Mouse (Mus musculus) spleen, postnatal 14 days (tissue): Measurements from ENCODE around the gene Actrt2.

Source experiments
- DNase-seq, 2 experiments: peaks; one replicate each; pipeline ENCODE4 v3.0.0; 2021 to 2022; ENCODE audit warnings: low spot score in 2 of 2

Gene Actrt2

DNA sequence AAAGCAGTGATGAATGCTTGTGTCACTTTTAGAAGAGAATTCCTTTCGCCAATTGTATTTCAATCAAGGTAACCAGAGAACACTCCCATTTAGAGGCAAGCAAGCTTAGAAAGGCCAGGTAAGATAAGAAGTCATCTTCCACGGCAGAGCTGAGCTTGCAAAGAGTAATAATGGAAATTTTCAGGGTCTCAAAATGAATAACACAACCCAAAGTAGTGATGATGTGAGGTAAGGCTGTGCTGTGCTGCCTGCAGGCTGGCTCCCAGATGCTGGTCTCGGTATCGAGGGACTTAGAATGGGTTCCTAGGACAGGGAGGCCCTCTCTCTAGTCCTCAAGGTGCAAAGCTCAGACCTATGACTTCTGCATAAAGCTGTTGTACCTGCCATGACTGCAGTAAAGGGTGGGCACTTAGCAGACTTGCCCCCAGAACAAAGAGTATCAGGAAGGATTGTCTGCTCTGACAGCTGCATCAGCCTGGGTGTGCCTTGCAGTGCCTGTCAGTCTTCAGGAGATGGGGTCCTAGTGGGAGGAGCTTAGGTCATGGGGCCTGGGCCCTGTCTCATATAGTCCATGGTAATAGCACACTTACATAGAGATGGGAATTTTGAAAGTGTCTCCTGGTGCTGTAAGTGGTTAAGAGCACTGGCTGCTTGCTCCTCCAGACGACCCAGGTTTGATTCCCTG lies 15.5 kb upstream of the Actrt2 start:
- DNase-seq: no peak

DNA sequence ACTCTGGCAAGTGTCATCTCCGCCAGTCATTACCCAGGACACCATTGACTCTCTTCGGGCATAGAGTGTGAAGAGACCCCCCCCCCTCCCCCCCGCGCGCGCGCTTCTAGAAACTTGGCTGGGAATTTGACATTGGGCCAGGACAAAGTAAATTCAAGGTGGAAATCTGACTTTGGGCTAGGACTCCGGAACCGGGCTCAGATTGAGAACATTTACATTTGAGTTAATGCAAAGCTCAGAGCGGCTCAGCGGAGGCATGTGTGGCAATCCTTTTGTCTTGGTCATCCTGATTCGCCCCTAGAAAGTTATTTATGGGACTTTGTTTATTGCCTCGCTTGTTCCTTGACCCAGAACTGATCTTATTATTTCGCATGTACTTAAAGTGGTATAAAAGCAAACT lies 14.6 kb upstream of the Actrt2 start:
- DNase-seq: no peak

DNA sequence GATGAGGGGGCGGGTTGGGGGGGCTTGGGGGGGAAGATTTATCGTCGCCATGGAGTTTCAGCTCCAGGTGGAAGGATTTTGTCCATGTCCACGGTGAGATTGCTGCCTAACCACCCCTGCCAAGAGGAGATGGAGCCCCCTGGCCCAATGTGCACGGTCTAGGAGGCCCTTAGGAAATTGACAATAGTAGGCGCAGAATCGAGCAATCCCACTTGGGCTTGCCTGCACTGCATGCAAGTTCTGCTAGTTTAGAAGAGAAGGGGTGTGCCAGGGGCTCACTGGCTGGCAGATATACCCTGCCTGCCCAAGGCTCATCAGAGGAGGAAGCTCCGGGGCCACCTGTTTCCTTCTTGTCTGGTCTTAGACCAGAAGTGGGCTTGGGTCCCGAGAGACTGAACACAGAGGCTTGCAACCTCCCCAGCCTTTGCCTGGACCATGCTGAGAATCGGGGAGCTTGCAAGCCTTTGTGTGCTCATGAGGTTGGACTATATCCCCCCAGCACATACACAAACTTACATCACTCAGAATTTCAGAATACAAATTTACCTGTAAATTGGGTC lies 7.9 kb upstream of the Actrt2 start:
- DNase-seq: no peak

DNA sequence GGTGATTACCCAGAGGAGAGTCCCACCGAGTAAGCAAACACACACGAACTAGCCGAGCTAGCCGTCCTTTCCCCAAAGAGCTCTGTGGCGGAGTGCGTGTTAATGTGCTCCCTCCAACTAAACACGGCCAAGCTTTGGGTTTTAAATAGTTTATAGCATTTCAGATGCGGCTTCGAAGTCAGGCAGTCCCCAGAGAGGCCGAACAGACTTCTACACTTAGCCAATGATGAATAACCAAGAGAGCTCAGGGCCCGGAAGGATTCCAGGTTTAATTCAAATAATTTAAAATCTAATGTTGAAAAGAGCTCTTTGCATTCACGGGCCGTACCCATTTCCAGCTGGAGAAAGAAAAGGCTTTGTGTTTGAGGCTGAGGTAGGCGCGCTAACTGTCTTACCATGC lies 7.3 kb upstream of the Actrt2 start:
- DNase-seq: no peak

DNA sequence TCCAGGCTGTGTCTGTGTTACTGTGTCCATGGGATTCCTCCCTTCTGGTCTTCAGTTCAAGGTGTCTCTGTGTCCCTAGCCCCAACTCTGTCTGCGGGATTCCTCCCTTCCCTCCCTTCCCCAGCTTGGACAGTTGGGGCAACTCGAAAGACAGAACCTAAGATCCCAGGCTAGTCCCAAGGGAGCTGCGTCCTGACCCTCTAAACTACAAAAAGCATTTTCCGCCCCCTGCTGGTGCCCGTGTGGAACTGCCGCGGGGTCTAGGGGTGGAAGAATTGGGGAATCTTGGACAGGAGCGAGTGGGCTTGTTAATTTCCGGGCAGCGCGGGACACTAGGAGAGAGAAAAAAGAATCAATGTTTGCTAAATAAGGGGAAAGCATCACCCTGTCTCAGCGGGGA lies 6.9 kb upstream of the Actrt2 start:
- DNase-seq: peak in 1 of 2 experiments; percentile 18

DNA sequence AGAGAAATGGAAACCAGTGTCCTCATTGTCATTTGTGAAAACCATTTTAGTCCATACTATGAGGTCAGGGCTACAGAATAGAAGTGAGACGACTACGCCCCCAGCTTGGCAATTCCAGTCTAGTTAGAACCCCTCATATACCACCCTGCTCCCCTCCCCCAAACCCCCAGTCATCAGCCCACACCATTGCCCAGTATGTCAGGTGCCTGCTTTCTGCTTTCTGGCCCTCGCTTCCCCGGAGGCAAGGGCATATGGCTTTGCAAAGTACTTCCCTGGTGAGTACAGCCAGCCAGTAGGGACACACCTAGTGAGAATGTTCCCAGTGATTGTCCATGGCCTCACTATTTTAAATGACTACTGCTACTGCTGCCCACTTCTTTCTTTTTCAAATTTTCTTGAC lies 6.3 kb upstream of the Actrt2 start:
- DNase-seq: no peak

DNA sequence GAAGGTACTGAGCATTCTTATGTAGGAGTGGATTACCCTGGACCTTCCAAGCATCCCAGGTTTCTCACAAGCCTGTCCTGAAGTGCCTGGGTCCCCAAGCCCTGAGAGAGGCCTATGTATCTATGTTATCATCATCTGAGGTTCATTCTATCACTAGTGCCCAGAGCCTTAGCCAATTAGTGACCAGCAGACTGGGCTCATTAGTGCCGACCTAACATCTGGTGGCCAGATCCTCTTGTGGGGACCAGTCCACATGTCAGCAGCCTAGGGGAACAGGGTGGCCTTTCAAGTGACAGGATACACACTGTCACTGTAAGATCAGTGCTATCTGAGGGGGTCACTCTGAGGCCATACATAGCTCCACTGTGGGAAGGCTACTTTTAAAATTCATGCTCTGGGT lies 4.4 kb upstream of the Actrt2 start:
- no peak for DNase-seq

DNA sequence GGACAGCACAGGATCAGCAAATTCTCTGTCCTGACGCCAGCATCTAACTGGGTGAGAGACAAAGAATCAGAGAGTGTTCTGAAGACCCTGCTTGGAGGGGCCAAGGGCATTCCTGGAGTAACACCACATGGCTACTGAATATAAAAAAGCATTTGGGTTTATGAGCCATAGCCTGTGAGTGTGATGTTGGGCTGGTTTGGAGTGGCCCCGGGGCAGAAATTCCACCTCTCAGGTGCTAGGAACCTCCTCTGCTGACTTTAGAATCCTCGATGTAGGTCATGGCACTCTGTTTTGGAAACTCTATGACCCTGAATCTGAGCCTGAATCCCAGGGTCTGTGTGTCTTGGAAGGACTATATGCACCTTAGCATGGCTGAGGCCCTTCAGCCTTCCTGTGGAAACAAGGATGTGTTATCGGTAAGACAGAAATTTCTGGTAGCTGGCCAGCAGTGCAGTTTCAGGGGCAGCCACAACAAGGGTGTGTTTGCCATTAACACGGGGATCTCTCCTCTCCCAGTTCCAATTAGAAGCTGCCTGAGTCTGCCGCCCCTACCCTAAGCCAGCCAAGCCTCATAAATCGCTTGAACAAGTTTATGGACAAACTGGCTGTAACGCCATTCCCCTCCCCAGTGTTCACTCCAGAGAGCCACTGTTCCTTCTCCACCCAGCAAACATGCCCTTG lies 3.7 kb upstream of the Actrt2 start:
- no peak for DNase-seq

DNA sequence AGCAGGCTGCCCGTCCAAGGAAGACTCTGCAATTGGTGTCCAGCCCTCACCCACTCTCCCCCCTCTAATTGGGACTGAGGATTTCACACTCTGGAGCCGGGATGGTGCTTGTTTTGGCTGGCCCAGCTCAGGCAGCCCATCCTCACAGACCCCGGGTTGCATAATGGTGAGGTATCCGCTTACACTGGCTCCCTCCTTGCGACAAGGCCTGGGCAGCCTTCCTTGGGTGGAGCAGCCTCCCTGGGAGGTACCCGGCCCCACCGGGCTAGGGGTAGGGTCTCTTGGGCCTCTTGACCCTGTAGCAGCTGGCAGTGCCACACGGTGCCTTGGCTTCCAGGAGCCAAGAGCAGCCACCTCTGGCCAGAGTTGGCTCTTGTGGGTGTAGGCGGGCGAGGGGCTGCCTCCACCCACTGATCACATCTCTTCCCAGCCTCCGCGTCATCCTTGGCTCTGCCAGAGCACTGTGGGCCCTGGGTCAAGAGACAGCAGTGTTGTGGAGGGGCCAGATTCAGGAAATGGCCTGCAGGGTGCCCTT lies 4.9 kb downstream of the Actrt2 start:
- no peak for DNase-seq

DNA sequence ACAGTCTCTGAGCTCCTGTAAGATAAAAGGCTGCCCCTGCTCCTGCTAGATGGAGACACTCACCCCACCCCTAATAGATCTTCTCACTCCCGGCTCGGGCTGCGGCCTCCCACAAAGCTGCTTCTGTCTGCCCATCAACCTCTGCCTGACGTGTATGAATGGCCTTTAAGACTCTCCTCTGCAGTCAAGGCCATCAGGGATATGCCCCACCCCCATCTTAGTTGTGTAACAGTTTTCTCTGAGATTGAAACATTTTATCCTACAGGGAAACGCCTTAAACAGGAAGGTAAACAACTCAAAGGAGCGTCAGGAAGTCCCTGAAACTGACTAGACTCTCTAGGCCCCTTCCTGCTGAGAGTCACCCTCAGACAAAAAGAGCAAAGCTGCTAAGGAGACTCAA lies 6.4 kb downstream of the Actrt2 start:
- DNase-seq: no peak

DNA sequence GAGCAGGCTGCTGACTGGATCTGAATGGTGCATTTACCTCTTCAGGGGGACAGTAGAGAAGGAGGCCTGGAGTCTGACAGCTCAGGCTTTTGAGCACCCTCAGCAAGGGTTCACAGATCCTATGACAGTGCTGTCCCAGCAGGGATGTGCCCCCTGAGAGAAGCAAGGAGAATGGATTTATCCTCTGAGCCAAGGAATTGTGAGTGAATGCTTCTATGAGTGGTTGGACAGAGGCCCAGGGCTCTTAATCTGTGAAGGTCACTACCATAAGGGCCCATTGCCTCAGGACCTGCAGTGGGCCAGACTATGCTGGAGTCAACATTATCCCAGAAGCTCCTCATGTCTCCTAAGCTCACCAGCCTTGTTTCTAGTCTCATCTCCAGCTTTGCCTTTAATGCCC lies 7.6 kb downstream of the Actrt2 start:
- DNase-seq: no peak

DNA sequence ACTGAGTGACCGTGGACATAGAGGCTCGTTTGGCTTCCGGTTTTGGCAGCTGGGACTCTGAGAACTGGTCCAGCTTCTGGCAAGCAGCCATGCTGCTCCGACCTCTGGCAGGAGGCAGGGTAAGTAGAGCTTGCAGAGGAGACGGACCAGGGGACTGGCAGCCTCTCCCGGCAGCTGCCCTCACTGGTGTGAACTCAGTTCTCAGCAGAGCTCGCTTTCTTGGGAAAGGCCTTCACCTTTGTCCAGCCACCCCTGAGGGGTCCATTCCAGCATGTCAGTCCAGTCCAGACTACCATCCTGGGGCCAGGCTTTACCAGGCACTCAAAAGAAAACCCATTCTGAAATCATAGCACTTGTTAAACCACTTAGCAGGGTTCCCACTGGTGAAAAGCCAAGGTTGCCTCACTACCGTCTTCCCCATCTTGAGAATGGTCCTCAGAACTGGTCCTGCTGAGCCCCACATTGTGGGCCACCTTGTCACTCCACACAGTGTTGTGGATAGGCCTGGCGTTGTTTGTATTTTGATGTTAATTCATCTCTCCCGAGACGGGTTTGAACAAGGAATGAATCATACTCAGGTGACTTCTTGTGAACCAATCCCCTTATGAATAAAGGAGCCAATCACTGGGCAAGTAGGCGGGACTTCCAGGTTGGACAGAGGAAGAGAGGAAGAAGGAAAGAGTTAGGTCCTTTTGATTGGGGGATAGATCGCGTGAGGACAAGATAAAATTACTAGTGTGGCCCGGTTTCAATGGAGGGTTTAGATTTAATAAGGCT lies 12.3 kb downstream of the Actrt2 start:
- DNase-seq: no peak

DNA sequence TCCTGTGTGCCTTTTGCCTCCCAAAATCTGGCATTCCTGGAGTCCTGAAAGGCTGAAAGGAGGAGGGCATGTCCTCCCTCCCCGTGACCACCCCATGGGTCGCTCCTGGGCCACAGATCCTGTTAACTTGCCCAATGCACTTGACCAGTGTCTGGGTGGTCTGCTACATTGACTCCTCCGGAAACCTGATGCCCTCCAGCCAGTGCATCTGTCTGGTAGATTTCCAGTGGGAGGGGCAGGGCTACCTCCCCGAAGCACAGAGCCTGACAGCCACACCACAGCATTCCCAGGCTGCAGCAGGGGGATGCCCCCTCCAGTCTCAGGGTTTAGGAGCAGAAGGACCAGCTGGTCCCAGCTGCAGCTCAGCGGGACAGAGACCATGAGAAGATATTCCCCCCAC lies 15.2 kb downstream of the Actrt2 start:
- DNase-seq: no peak

DNA sequence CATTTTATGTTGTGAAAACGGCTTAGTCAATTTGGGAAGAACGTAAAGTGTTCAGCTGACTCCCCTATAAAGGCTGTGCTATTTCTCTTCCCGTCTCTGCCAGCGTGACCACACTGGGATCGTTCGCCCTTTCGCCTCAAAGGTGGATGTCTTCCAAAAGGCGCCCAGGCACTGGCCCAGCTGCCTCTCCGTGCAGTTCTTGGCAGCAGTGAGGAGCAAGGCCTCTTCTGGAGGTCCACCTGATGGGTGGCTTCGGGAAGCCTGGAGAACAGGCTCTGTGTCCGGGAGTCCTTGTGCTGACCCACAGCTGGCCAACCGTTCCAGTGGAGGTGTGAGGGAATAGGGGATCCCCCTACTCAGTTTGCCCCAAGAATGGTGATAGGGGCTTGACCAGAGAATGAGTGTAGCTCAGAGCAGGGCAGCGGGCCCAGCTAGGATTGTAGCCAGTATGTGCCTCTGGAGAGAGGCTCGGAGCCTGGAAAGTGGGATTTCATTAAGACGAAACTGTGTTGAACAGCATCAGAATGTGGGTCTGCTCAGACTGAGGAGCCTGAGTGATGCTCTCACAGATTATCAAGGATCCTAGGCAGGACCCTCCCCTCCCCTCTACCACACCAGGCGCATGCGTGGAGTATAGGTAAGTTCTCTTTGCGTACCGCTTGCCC lies 18.5 kb downstream of the Actrt2 start:
- no peak for DNase-seq

DNA sequence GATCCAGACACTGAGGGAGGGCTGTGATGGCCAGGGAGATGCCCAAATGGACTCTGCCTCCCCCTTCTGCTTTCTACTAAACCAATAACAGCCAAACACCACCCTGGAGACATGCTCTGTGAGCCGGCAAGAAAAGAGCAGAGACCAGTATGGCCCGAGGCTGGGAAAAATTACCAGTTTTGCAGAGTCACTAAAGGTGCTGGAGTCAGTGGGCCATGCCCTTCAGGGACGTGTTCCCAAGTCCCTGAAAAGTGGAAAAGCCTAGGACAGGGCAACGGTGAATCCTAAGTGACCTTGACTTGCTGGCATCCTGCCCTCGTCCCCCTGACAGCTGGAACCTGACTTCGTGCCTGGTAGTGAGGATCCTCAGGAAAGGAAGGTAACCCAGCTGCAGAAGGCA lies 25.2 kb downstream of the Actrt2 start:
- no peak for DNase-seq

DNA sequence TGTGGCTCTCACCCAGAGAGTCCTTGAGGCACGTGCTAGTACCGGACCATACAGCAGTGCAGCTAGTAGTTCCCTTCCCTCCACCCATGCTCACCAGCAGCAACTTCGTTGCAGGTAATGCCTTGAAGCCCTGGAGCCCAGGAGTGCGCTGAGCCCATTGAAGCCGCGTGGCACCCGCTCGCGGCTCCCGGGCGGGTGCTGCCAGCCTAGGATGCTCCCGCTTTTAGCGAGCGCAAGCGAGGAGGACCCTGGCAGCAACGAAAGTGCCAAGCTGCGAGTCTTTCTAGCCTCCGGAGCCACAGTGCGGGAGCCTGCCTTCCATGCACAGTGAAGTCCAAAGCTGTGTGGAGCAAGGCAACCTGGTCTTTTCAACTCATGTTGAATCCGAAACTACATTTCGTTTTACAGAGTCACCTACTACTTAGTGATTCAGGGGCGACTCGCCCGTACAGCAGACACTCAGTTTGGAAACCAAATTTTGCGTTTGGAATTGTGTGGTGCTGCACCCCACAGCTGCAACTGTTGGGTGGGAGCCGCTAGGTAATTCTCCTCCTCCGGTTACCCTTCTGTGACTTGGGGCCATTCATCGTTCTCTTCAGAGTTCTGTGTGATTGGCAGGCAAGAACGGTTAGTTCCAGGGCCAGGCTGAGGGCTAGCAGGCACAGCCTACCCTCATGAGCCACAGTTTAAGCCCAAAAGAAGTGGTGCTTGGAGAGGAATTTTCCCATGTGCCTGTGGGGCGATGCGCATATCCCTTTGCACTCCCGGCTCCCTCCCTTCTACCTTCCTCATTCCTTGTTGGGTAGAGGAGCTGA lies 26.2 kb downstream of the Actrt2 start:
- DNase-seq: no peak

DNA sequence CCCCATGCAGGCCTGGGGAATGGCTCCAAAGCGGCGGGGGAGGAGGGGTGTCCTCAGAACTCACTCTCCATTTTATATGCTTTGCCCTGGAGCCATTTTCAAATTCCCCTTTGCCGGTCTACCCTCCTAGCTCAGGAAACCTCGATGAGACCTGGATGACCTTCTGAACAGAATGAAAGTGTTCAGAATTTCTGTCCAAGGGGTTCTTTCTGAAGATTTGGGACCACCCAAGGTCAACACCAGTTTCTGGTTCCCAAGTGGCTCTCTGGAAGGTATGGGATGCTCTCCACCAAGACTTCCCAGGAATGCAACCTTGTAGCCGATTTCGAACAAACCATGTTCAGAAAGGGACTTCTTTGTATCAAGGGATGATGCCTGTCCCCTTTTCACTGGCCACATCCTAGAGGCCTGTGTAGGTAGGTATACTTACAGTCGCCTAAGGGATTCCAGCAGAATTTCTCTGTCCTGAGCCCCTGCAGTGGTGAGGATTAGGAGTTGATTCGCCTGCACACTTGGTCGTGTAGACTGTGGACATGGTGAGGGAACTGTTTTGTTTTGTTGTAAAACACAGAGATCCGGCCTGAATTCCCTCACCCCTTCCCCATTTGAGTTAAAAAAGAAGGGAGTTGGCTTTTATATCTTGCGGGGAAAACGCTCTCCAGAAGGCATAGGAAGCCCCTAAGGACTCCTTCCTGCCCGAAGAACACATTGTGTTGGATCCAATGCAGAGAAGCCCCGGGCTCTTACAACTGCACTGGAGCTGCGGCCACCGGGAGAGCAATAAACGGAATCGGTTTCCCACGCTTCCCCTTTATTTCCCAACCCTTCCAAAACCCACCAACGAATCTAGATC lies 27.0 kb downstream of the Actrt2 start:
- no peak for DNase-seq

DNA sequence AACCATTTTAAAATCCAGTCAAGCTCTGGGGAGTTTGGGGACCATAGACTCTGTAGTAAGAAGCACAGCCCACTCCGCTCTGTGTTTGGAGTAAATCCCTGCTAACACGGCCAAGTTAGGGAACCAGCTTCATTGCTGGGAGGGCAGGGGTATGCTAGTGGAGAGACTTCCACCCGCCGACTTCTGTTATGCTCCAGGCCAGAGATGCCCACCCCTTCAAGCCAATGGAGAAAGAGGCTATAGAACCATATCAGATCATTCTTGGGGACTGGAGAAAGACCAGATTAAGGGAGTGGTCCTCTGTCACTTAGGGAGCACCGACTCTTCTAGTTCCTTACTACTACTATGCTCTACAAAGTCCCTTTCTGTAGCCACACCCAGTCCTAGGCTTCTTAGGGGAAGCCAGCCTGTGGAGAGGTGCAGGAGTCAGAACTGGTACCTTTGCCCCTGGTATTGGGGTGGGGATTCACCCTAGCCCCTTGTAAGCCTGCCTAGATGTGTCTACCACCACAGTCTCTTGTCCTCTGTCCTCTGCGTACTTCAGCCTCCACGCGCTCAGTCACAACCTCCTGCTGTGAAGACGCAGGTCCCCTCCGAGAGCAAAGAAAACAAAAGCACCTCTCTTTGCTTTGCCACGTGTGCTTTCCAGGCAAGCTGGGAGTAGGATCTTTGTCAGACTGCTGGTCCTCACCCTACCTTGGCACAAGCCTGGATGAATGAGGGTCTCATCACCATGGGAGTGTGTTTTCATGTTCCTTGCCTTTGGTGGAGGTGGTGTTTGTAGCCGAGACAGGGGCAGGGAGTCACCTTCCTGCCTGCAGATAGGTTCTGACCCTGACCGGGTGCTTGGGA lies 27.9 kb downstream of the Actrt2 start:
- DNase-seq: no peak

DNA sequence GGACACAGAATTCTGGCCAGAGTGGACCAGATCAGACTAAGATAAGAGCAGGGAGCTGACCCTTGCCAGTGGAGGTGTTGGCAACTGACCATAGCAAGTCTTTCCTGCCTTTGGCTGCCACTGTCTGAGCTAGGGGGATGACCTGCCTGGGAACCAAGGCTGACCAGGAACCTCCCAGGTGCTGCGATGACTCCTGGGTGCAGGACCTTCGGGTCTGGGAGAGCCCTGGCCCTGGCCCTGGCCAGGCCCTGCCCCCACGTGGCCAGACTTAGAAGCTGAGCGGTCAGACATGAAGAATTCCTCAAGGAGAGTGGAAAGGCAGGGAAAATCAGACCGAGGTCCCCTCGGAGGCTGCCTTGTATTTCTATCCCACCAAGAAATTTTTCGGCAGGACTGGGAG lies 28.5 kb downstream of the Actrt2 start:
- no peak for DNase-seq
